Mouse (Mus musculus): ENCODE results near the gene Fgfr2. TPM values are rescaled to one million over a fixed set of nuclear protein-coding genes. Genes with fewer than 3 reads are reported as not detected.
"Not testable (repeated sequence)": the region's sequence is repeated elsewhere in the genome, so short reads cannot be mapped to it uniquely, and the experiment has no call there.

Fgfr2 gene
- polyA plus RNA-seq, 1 experiment from 2014 or later: not detected

DNA sequence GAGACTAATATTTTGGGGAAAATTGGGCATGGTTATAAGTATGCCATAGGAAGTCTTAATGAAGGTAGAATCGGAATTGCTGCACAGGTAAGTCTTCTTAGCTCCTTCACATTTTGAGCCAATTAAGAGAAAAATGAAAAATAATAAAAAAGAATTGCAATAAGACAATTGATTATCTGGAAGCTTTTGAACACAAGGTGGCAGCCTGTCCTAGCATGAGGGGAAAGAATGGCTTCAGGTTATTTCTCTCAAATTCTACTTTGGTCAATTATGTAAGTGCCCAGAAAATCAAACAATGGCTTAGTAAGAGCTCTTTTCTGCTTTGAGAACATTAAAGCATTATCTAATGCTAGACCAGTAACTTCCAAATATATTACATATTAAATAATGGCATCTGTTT lies 1688.9 kb downstream of the Fgfr2 start:
- Histone ChIP-seq H3K36me3 (ENCODE audit: inconsistent target) (peaks cover 17% of the 10 kb centered on the region; the same call in 1 of the 2 replicates), H3K79me2 (ENCODE audit: inconsistent target) (no peaks in the 10 kb centered on the region), H3K4me3 (ENCODE audit: inconsistent target) (no peak overlapping the region), H3K27ac (no peak overlapping the region)
- WGBS (ENCODE audit: missing documents): 94% methylated on average over 1 of the region's 1 CpGs

DNA sequence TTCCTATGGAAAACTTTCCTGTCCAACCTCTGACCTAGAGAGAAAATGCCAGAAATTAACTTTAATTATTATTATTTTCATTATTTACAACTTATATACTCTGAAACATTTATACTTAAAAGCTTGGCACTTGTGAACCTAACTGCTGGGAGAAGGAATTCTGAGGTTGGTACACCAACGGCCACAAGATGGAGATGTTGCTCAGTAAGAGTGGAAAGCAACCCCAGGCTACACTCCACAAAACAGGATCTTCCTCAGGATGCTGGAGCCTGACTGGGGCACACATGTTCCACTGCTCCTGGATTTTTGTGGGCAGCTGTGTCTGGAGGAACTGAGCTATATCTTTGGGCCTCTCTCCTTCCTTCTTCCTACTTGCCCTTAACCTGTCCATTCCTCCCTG lies 1690.9 kb downstream of the Fgfr2 start:
- no peak overlapping the region for H3K4me3 ChIP-seq (ENCODE audit: inconsistent target)
- no peaks in the 10 kb centered on the region for H3K79me2 ChIP-seq (ENCODE audit: inconsistent target)
- no peak overlapping the region for H3K27ac ChIP-seq
- 29% methylated on average over 1 of the region's 1 CpGs for WGBS (ENCODE audit: missing documents)
- H3K36me3 ChIP-seq (ENCODE audit: inconsistent target): peaks cover 23% of the 10 kb centered on the region; the same call in 1 of the 2 replicates

GRCm38 (mm10) chr7:131427331-131427730 lies 1695.8 kb downstream of the Fgfr2 start:
- 99% methylated on average over 5 of the region's 5 CpGs for WGBS (ENCODE audit: missing documents)
- H3K4me3 ChIP-seq (ENCODE audit: inconsistent target): no peak overlapping the region
- H3K27ac ChIP-seq: no peak overlapping the region
- no peaks in the 10 kb centered on the region for H3K79me2 ChIP-seq (ENCODE audit: inconsistent target)
- H3K36me3 ChIP-seq (ENCODE audit: inconsistent target): peaks cover 24% of the 10 kb centered on the region; the same call in 1 of the 2 replicates

DNA sequence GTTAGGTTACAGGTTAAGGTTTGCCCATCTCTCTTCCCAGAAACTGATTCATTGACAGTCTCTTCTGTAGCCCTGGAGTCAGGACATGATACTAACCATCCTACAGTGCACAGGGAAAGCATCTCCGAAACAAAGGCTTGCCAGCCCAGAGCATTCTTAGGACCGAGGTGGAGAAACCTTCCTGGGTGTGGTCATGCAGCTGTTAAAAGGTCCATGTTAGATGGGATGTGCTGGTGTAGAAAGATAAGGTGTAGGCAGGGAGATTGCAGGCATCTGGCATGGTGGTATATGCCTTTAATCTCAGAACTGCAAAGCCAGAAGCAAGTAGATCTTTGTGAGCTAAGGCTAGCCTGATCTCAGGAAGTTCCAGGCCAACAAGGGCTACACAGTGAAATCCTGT lies 1698.2 kb downstream of the Fgfr2 start:
- WGBS (ENCODE audit: missing documents): 88% methylated on average over 2 of the region's 2 CpGs
- Histone ChIP-seq H3K4me3 (ENCODE audit: inconsistent target) (no peak overlapping the region), H3K36me3 (ENCODE audit: inconsistent target) (peaks cover 11% of the 10 kb centered on the region; the same call in 1 of the 2 replicates), H3K79me2 (ENCODE audit: inconsistent target) (no peaks in the 10 kb centered on the region), H3K27ac (no peak overlapping the region)

DNA sequence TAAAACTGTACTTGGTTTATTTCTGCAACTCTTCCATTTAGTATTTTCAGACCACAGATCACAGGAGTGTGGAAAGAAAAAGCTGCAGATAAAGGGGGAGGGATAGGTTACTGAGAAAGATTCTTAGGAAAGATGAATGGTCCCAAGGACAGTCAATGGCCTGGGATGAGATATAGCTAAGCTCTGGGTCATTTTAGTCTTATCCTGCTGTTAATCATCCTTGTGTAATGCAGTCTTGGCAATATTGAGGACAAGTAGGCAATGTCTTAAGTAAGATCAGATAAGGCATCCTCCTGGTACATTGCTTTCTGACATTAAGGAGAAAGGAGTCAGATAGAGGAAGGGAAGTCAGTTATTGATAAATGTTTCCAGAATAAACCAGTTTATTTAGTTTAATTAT lies 1705.5 kb downstream of the Fgfr2 start:
- H3K79me2 ChIP-seq (ENCODE audit: inconsistent target): peaks cover 6% of the 10 kb centered on the region; the same call in 1 of the 2 replicates
- no peaks in the 10 kb centered on the region for H3K36me3 ChIP-seq (ENCODE audit: inconsistent target)
- no peak overlapping the region for H3K4me3 ChIP-seq (ENCODE audit: inconsistent target)
- no peak overlapping the region for H3K27ac ChIP-seq

DNA sequence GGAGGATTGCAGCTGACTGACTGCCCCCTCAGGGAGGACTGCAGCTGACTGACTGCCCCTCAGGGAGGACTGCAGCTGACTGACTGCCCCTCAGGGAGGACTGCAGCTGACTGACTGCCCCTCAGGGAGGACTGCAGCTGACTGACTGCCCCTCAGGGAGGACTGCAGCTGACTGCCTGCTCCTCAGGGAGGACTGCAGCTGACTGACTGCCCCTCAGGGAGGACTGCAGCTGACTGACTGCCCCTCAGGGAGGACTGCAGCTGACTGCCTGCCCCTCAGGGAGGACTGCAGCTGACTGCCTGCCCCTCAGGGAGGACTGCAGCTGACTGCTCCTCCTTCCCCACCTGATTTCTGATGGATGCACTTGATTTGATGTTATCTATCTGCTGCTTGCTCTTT lies 1706.4 kb downstream of the Fgfr2 start:
- peaks cover 10% of the 10 kb centered on the region; the same call in 1 of the 2 replicates for H3K79me2 ChIP-seq (ENCODE audit: inconsistent target)
- not testable (repeated sequence) for H3K4me3 ChIP-seq (ENCODE audit: inconsistent target); H3K27ac ChIP-seq; H3K36me3 ChIP-seq (ENCODE audit: inconsistent target)

DNA sequence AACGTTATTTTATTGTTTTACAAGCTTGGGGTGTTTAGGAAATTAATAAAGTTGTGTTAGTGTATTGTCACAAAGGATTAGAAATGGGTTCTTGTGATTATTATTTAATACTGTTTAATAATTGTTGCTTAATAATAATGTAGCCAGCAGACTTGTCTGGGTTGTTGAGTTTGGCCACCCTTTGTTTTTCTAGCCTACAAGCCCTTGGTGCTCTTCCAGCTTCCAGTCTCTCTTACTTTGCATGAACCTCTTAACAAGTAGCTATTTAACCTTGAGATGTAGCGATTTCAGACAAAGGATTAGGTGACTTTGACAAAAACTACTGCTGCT lies 1711.2 kb downstream of the Fgfr2 start:
- no peaks in the 10 kb centered on the region for H3K36me3 ChIP-seq (ENCODE audit: inconsistent target)
- 96% methylated on average over 2 of the region's 2 CpGs for WGBS (ENCODE audit: missing documents)
- H3K27ac ChIP-seq: no peak overlapping the region
- H3K79me2 ChIP-seq (ENCODE audit: inconsistent target): peaks cover 41% of the 10 kb centered on the region
- no peak overlapping the region for H3K4me3 ChIP-seq (ENCODE audit: inconsistent target)

- H3K79me2 ChIP-seq (ENCODE audit: inconsistent target): peaks cover 46% of the 10 kb centered on the region
- H3K27ac ChIP-seq: no peak overlapping the region
- H3K36me3 ChIP-seq (ENCODE audit: inconsistent target): no peaks in the 10 kb centered on the region
- 53% methylated on average over 10 of the region's 10 CpGs for WGBS (ENCODE audit: missing documents)
- H3K4me3 ChIP-seq (ENCODE audit: inconsistent target): peak overlapping the region; percentile 72
These were observed 1711.8 kb downstream of the Fgfr2 start for GRCm38 (mm10) chr7:131411221-131411940.

GRCm38 (mm10) chr7:131410416-131411058 lies 1712.6 kb downstream of the Fgfr2 start, which contains the start of the genes Ikzf5 and Acadsb:
Ikzf5 (minus strand) TSS chr7:131410521.
Acadsb (plus strand) TSS chr7:131410601.
- H3K27ac ChIP-seq: peak within 1 kb of the TSS; percentile 36; the same call in 1 of the 2 replicates
- H3K4me3 ChIP-seq (ENCODE audit: inconsistent target): peak within 1 kb of the TSS; percentile 72
- WGBS (ENCODE audit: missing documents): under 1% methylated on average over 40 of the region's 42 CpGs
- peaks cover 52% of the 10 kb centered on the region for H3K79me2 ChIP-seq (ENCODE audit: inconsistent target)
- H3K36me3 ChIP-seq (ENCODE audit: inconsistent target): no peaks in the 10 kb centered on the region

- peaks cover 55% of the 10 kb centered on the region for H3K79me2 ChIP-seq (ENCODE audit: inconsistent target)
- H3K36me3 ChIP-seq (ENCODE audit: inconsistent target): no peaks in the 10 kb centered on the region
- peak overlapping the region; percentile 28; the same call in 1 of the 2 replicates for H3K27ac ChIP-seq
- H3K4me3 ChIP-seq (ENCODE audit: inconsistent target): peak overlapping the region; percentile 72
- WGBS (ENCODE audit: missing documents): under 1% methylated on average over 34 of the region's 38 CpGs
These were observed 1713.2 kb downstream of the Fgfr2 start for GRCm38 (mm10) chr7:131409988-131410385.

- H3K27ac ChIP-seq: no peak overlapping the region; the same call in 1 of the 2 replicates
- peaks cover 60% of the 10 kb centered on the region for H3K79me2 ChIP-seq (ENCODE audit: inconsistent target)
- no peaks in the 10 kb centered on the region for H3K36me3 ChIP-seq (ENCODE audit: inconsistent target)
- peak overlapping the region; percentile 72 for H3K4me3 ChIP-seq (ENCODE audit: inconsistent target)
- WGBS (ENCODE audit: missing documents): 10% methylated on average over 16 of the region's 16 CpGs
These were observed 1713.7 kb downstream of the Fgfr2 start for GRCm38 (mm10) chr7:131409321-131409987.

GRCm38 (mm10) chr7:131391761-131392160 lies 1731.4 kb downstream of the Fgfr2 start:
- H3K4me3 ChIP-seq (ENCODE audit: inconsistent target); H3K27ac ChIP-seq; H3K79me2 ChIP-seq (ENCODE audit: inconsistent target): not testable (repeated sequence)
- peaks cover 20% of the 10 kb centered on the region; the same call in 1 of the 2 replicates for H3K36me3 ChIP-seq (ENCODE audit: inconsistent target)
- no CpG with 5 or more reads among the region's 7 CpGs for WGBS (ENCODE audit: missing documents)

GRCm38 (mm10) chr7:131371880-131372651 lies 1751.1 kb downstream of the Fgfr2 start:
- H3K4me3 ChIP-seq (ENCODE audit: inconsistent target): peak overlapping the region; percentile 46
- no peak overlapping the region for H3K27ac ChIP-seq
- no peaks in the 10 kb centered on the region for H3K36me3 ChIP-seq (ENCODE audit: inconsistent target)
- no peaks in the 10 kb centered on the region for H3K79me2 ChIP-seq (ENCODE audit: inconsistent target)
- WGBS (ENCODE audit: missing documents): 53% methylated on average over 9 of the region's 9 CpGs

- Histone ChIP-seq H3K79me2 (ENCODE audit: inconsistent target) (no peaks in the 10 kb centered on the region), H3K4me3 (ENCODE audit: inconsistent target) (peak overlapping the region; percentile 46), H3K36me3 (ENCODE audit: inconsistent target) (no peaks in the 10 kb centered on the region), H3K27ac (peak overlapping the region; percentile 29)
- 12% methylated on average over 9 of the region's 9 CpGs for WGBS (ENCODE audit: missing documents)
These were observed 1751.7 kb downstream of the Fgfr2 start for GRCm38 (mm10) chr7:131371470-131371860.

Measured in macrophage (primary cell).